Mouse (Mus musculus) gastrocnemius, postnatal 14 days (tissue): ENCODE results near the gene Slc36a3. TPM values are rescaled to one million over a fixed set of nuclear protein-coding genes. Genes with fewer than 3 reads are reported as not detected.
A peak's percentile ranks its signal among the peaks of the same experiment; 100 is the strongest.

Experiments
- DNase-seq: peaks from one replicate; pipeline ENCODE4 v3.0.0; 2021; ENCODE audit warnings: mixed read lengths
- intact Hi-C: fragments of 180-260 bp; cut with DNase I; formaldehyde crosslinking; loops from one replicate; pipeline ENCODE4 v1.15.1; 2025; ENCODE audit warnings: low total_unique reads
- total RNA-seq, 2 experiments: library from RNA; stranded (reverse); gene quantifications; 2 replicates each; pipeline ENCODE4 v1.2.3; 2021

Gene Slc36a3
- total RNA-seq, 2 experiments from 2014 or later, result not detected

DNA sequence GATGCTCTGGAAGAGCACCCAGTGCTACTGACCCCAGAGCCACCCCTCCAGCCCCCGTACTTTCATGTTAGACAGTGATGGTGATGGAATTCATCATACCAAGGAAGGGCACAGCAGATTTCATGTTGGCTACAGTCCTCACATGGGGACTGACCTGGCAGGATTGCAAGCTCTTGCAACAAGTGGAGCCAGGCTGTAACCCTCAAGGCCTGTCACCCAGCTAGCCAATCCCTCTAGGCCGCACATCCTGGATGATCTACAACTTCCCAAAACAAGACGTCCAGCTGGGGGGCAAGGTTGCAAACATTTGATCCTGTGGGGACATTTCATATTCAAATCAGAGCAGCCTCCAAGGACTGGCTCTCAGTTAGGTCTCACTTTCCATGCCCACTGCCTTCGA, 66.9 kb downstream of the Slc36a3 start:
- DNase-seq, result no peak
- intact Hi-C loops, result loop anchor here (5.0 to 10.0 kb wide), 2 partner anchors 42 to 90 kb away; no protein-coding TSS in a partner anchor

DNA sequence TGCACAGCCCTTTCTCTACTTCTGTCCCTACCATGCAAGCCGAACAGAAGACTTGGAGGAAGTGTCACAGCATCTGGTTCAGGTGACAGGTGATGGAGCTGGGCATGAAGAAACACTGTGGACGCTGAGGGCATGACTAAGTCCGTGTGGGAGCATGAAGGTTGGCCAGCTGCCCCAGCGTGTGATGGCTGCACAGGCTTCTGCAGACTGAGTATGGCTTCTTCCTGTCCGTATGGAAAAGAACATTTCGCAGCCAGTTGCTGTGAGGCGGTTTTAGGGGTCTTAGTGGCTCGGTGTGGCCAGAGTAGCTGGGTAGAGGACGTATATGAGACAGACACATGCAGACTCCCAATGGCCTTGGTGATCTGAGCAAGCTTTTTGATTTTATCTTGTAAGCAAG, 70.3 kb downstream of the Slc36a3 start:
- DNase-seq, result no peak
- intact Hi-C loops, result loop anchor here (5.0 to 10.0 kb wide), 2 partner anchors 39 to 86 kb away; no protein-coding TSS in a partner anchor

DNA sequence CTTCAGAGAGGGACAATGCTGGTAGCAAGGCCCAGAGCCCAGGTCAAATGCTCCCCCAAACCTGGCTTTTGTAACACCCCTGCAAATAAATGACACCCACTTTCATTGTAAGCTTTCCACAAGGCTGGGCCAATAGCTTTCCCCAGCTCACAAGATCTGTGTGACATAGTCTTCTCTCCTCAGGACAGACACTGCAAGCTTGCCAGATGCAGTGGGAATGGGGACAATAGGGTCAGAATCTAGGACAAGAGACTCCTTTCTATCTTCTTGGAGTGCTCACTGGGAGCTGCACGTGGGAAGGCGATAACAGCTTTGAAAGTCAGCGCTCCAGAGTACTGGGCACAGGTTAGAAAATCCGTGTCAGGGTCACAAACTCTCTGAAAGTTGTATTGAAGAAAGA, 72.3 kb downstream of the Slc36a3 start:
- intact Hi-C loops, result no loop called here
- DNase-seq, result no peak

DNA sequence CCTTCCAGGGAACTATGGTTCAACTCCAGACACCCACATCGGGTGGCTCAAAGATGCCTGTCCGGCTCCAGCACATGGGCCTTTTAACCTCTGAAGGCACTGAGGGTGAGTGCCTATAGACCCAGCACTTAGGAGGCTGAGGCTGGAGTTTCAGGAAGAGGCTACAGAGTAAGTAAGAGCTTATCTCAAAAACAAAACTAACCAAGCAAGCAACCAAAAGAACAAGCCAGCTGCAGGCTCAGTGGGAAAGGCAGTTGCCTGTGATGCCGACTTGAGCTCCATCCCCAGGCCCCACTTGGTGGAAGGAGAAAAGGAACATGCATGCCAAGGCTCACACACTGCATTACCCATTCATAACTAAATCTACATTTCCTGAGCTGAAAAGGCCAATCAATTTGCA, 73.0 kb downstream of the Slc36a3 start:
- no peak for DNase-seq
- intact Hi-C loops, result no loop called here

DNA sequence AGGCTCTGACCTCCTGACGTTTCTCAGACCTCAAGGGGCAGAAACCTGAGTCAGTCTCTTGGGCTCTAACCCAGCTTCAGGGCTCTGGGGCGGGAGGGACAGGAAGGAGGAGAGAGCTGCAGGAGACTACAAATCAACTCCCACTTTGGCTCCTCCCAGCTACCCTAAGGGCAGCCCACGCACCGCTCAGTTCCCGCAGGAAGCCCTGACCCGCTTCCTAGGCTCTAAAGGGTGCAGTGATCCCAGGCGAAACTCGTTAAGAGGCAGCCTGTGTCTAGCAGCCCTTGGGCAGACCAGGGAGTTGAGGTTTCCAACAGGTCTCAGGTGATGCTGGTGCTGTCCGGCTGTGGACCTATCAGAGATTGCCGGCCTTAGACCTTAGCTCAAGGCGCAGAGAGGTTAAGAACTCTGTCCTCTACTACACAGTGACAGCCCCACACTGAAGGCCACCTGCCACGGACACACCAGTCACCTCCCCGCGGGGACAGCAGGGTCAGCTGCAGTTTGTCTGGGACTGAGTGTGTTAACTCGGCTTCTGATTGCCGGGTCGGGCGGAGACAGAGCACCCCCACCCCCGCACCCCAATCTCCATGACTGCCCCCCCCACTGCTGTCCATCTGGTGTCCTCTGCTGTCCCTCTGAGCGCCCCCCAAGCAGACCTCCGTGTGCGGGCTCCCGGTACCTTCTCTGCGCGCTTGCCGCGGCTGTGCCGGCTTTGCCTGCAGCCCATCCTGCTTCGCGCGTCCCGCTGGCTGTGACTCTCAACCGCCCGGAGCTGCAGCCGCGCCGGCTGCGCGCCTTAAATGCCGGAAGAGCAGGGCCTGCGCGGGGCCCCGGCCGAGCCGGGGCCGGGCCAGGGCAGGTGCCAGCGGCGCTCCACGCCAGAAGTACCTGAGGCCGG, 73.9 kb downstream of the Slc36a3 start, which contains the start of gene Ccdc69:
Ccdc69 (minus strand) TSS at position 801 of the 901 bp plus-strand sequence.
- intact Hi-C loops, result no loop called here

DNA sequence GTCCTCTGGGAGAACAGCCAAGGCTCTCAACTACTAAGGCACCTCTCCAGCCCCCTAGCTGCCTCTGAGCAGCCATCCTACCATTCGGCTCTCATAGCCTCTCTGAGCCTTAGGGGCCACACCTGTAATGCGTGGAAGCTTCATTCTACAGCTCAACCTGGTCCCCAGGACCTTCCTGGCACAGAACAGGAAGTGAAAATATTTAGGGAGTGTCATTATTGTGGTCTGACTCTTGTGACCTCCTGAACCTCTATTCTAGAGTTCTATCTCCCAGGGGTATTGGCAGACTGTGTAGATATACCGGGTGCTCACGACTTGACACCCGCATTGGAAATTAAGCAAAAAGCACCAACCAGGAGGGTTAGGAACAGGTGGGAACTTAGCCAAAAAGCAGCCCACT, 75.3 kb downstream of the Slc36a3 start:
- DNase-seq, result no peak
- intact Hi-C loops, result no loop called here

More for the DNA sequence above, 73.9 kb downstream of the Slc36a3 start, which contains the start of gene Ccdc69:
- peak; percentile 66 for DNase-seq

DNA sequence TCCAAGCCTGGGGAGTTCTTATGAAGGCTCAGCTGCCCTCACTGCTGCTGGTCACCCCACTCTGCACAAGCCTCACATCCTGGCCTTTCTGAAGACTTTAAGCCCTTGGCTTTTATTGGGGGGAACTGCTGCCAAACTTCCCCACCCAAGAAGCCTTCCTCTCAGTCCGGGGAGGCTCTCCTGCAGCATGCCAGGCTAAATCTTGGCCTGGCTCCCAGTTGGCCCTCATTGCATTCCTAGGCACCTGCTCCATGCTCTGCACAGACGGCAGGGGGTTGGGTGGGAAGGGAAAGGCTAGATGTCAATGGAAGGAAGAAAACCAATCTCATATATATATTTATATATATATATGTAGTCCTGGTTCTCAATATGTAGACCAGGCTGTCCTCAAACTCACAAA, 75.9 kb downstream of the Slc36a3 start:
- peak; percentile 47 for DNase-seq
- intact Hi-C loops, result no loop called here

Other genes starting within 250 kb of the Slc36a3 start
- gene Gpx3, start 249.3 kb downstream of the Slc36a3 start, total RNA-seq, result 10 to 100 TPM; 19.0 to 22.6 TPM
- 10 to 100 TPM; 28.8 to 31.1 TPM for gene Tnip1, start 188.8 kb downstream of the Slc36a3 start, total RNA-seq
- gene Anxa6, start 118.3 kb downstream of the Slc36a3 start, total RNA-seq, result 100 to 1,000 TPM; 222 to 236 TPM
- 10 to 100 TPM in 1 of 2 experiments, 1 to 10 TPM in 1; 7.8 to 14.0 TPM for gene Ccdc69, start 73.6 kb downstream of the Slc36a3 start, total RNA-seq
- 1 to 10 TPM; 9.0 to 9.9 TPM for gene Gm2a, start 53.6 kb downstream of the Slc36a3 start, total RNA-seq
- gene Slc36a2, start 33.4 kb upstream of the Slc36a3 start, total RNA-seq, result 1 to 10 TPM in 1 of 2 experiments, under 1 TPM in 1; 0.66 to 2.4 TPM
- gene Slc36a1, start 52.6 kb upstream of the Slc36a3 start, total RNA-seq, result 1 to 10 TPM; 4.7 to 5.7 TPM
- gene Fat2, start 184.9 kb upstream of the Slc36a3 start, total RNA-seq, result under 1 TPM; 0.07 to 0.18 TPM